Mouse (Mus musculus): Measurements from ENCODE around the gene Glra1.

The Glra1 gene

GRCm38 (mm10) chr11:55518806-55519674 is 89.0 kb downstream of the Glra1 start:
- peak; percentile 51 for DNase-seq (ENCODE audit: low read depth, low spot score)

- no peak for DNase-seq (ENCODE audit: low read depth, low spot score)
These were observed 90.3 kb downstream of the Glra1 start for GRCm38 (mm10) chr11:55517666-55518065.

GRCm38 (mm10) chr11:55511374-55511773 is 96.6 kb downstream of the Glra1 start:
- no peak for DNase-seq (ENCODE audit: low read depth, low spot score)

GRCm38 (mm10) chr11:55505485-55505884 is 102.5 kb downstream of the Glra1 start:
- no peak for DNase-seq (ENCODE audit: low read depth, low spot score)

- DNase-seq (ENCODE audit: low read depth, low spot score): no peak
These were observed 105.1 kb downstream of the Glra1 start for GRCm38 (mm10) chr11:55502886-55503285.

- no peak for DNase-seq (ENCODE audit: low read depth, low spot score)
These were observed 106.0 kb downstream of the Glra1 start for GRCm38 (mm10) chr11:55501955-55502531.

GRCm38 (mm10) chr11:55497885-55498284 is 110.1 kb downstream of the Glra1 start:
- DNase-seq (ENCODE audit: low read depth, low spot score): peak; percentile 39

- no peak for DNase-seq (ENCODE audit: low read depth, low spot score)
These were observed 111.8 kb downstream of the Glra1 start for GRCm38 (mm10) chr11:55496158-55496557.

GRCm38 (mm10) chr11:55485443-55485842 is 122.6 kb downstream of the Glra1 start:
- DNase-seq (ENCODE audit: low read depth, low spot score): no peak

GRCm38 (mm10) chr11:55473219-55473618 is 134.8 kb downstream of the Glra1 start:
- no peak for DNase-seq (ENCODE audit: low read depth, low spot score)

- DNase-seq (ENCODE audit: low read depth, low spot score): no peak
These were observed 136.5 kb downstream of the Glra1 start for GRCm38 (mm10) chr11:55471467-55471866.

- no peak for DNase-seq (ENCODE audit: low read depth, low spot score)
These were observed 137.2 kb downstream of the Glra1 start for GRCm38 (mm10) chr11:55470761-55471160.

GRCm38 (mm10) chr11:55469923-55470691 is 137.9 kb downstream of the Glra1 start:
- DNase-seq (ENCODE audit: low read depth, low spot score): peak; percentile 14

- DNase-seq (ENCODE audit: low read depth, low spot score): peak; percentile 98
These were observed 138.8 kb downstream of the Glra1 start, which contains the start of gene G3bp1 for GRCm38 (mm10) chr11:55469048-55469843. G3bp1 (plus strand) TSS chr11:55469685.

GRCm38 (mm10) chr11:55468611-55469047 is 139.4 kb downstream of the Glra1 start:
- no peak for DNase-seq (ENCODE audit: low read depth, low spot score)

- no peak for DNase-seq (ENCODE audit: low read depth, low spot score)
These were observed 140.0 kb downstream of the Glra1 start for GRCm38 (mm10) chr11:55468012-55468411.

GRCm38 (mm10) chr11:55465177-55465576 is 142.8 kb downstream of the Glra1 start:
- no peak for DNase-seq (ENCODE audit: low read depth, low spot score)

GRCm38 (mm10) chr11:55464707-55465106 is 143.3 kb downstream of the Glra1 start:
- no peak for DNase-seq (ENCODE audit: low read depth, low spot score)
